Mouse (Mus musculus) monocyte, adult 5-6 weeks (primary cell): ENCODE data around the gene Ftsj1. TPM values are rescaled to one million over a fixed set of nuclear protein-coding genes. Genes with fewer than 3 reads are reported as not detected.

Source experiments
- total RNA-seq: library from RNA; stranded (forward); fragments of 200-1000, 200-491, 200-594 nt; gene quantifications from 3 replicates; pipeline ENCODE4 v1.2.3, GENCODE M21; 2017

Ftsj1 gene
- total RNA-seq, 1 experiment from 2014 or later: 6.1 TPM

Other genes with a start within 250 kb of the Ftsj1 start
- not detected in 3 replicates for gene Glod5, start 233.9 kb downstream of the Ftsj1 start, total RNA-seq
- gene Suv39h1, start 177.6 kb downstream of the Ftsj1 start, total RNA-seq: 19.0 to 19.7 TPM (median 19.1 TPM) in 3 replicates
- 129 to 156 TPM (median 134 TPM) in 3 replicates for gene Was, start 161.9 kb downstream of the Ftsj1 start, total RNA-seq
- 22.2 to 44.8 TPM (median 28.6 TPM) in 3 replicates for gene Wdr13, start 119.5 kb downstream of the Ftsj1 start, total RNA-seq
- gene Rbm3, start 106.5 kb downstream of the Ftsj1 start, total RNA-seq: 767 to 1,158 TPM (median 1,044 TPM) in 3 replicates
- gene Tbc1d25, start 76.2 kb downstream of the Ftsj1 start, total RNA-seq: 3.3 to 6.7 TPM (median 5.1 TPM) in 3 replicates
- gene Ebp, start 58.9 kb downstream of the Ftsj1 start, total RNA-seq: 88.6 to 117 TPM (median 97.4 TPM) in 3 replicates
- gene Porcn, start 45.9 kb downstream of the Ftsj1 start, total RNA-seq: 3.1 TPM in 1 of 3 replicates, not detected in the others
- gene Slc38a5, start 18.7 kb upstream of the Ftsj1 start, total RNA-seq: not detected in 3 replicates
- not detected in 3 replicates for gene Ssxb10, start 75.0 kb upstream of the Ftsj1 start, total RNA-seq
- gene Ssxb9, start 114.6 kb upstream of the Ftsj1 start, total RNA-seq: not detected in 3 replicates
- gene Ssxb1, start 160.9 kb upstream of the Ftsj1 start, total RNA-seq: not detected in 3 replicates
- gene Ssxb2, start 209.3 kb upstream of the Ftsj1 start, total RNA-seq: not detected in 3 replicates